22 mouse cellular contexts compared by ENCODE assay signal in the genomic region with DNA sequence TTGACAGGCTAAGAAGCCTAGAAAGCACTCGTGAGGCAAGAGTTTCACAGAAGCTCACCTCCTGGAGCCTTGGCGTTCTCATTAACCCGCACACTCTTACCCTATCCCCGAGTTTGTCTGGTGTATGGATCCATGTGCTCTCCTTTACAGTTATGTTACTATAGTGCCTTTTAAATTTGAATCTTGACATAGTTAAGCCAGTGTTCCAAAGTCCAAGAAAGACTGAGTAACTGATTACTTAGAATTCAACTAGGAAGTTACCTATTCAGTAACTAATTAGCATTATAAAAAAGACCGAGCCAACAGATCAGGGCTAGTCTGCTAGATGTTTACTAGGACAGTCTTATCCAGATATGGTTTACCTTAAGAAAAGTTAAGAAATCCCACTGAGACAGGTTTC.
DNase-seq lines count a peak whose midpoint lies in the region; ATAC-seq lines count a peak whose summit lies in the region.
"Had no signal": no experiment of that assay in that cellular context is flagged by ENCODE, and none has a peak within 500 bp of the region (broad histone marks: within the 10 kb centered on the region; RNA-seq: fewer than 3 reads in every experiment).

No protein-coding gene starts in this region.

- ATAC-seq in intestine, embryonic 15.5 days = peak; percentile 84
- no peak for ATAC-seq in midbrain, embryonic 13.5 days
- ATAC-seq: forebrain, embryonic 16.5 days; hindbrain, postnatal 0 days had no signal

- no peaks in the 10 kb centered on the region for H3K36me3 ChIP-seq in intestine, embryonic 15.5 days
- H3K36me3 ChIP-seq in midbrain, embryonic 13.5 days = no peaks in the 10 kb centered on the region
- H3K36me3 ChIP-seq: embryonic facial prominence, embryonic 10.5 days; heart, embryonic 13.5 days; limb, embryonic 15.5 days; lung, embryonic 15.5 days had no signal

- no peak overlapping the region for H3K9ac ChIP-seq in intestine, embryonic 15.5 days
- no peak overlapping the region for H3K9ac ChIP-seq in midbrain, embryonic 13.5 days (replicated peaks)
- H3K9ac ChIP-seq: heart, embryonic 13.5 days; limb, embryonic 15.5 days; liver, embryonic 14.5 days; lung, embryonic 15.5 days had no signal

- no peaks in the 10 kb centered on the region for H3K4me1 ChIP-seq in intestine, embryonic 15.5 days (replicated peaks)
- H3K4me1 ChIP-seq in midbrain, embryonic 13.5 days (replicated peaks) = no peaks in the 10 kb centered on the region
- H3K4me1 ChIP-seq: embryonic facial prominence, embryonic 10.5 days; heart, embryonic 13.5 days; limb, embryonic 15.5 days; lung, embryonic 15.5 days had no signal

- H3K4me2 ChIP-seq in intestine, embryonic 15.5 days (replicated peaks) = no peak overlapping the region
- H3K4me2 ChIP-seq in midbrain, embryonic 13.5 days (replicated peaks) = no peak overlapping the region
- H3K4me2 ChIP-seq: heart, embryonic 13.5 days; lung, embryonic 15.5 days had no signal

- H3K27me3 ChIP-seq in intestine, embryonic 15.5 days (replicated peaks) = no peaks in the 10 kb centered on the region
- H3K27me3 ChIP-seq in midbrain, embryonic 13.5 days = no peaks in the 10 kb centered on the region
- H3K27me3 ChIP-seq: heart, embryonic 13.5 days; limb, embryonic 15.5 days; lung, embryonic 15.5 days had no signal

- no peak overlapping the region for H3K27ac ChIP-seq in intestine, embryonic 15.5 days
- H3K27ac ChIP-seq in midbrain, embryonic 13.5 days = no peak overlapping the region
- H3K27ac ChIP-seq: embryonic facial prominence, embryonic 10.5 days; heart, adult 2 months; heart, embryonic 13.5 days; hindbrain, postnatal 0 days; limb, embryonic 15.5 days; liver, embryonic 14.5 days; lung, embryonic 15.5 days had no signal

- WGBS in intestine, embryonic 15.5 days = 57% methylated on average over 5 of the region's 5 CpGs
- WGBS in midbrain, embryonic 13.5 days = 78% methylated on average over 5 of the region's 5 CpGs

- peak; percentile 71 for DNase-seq in ES-CJ7 (ENCODE audit: low read depth, low spot score)
- DNase-seq in kidney, adult 9 months = peak; percentile 84
- DNase-seq in kidney, postnatal 25 days = peak; percentile 6 to 31
- DNase-seq in spleen, postnatal 36 days (ENCODE audit: low spot score in 2 of 2) = no peak
- DNase-seq in adrenal gland, postnatal 36 days = no peak
- DNase-seq in urinary bladder, adult 18-20 months (ENCODE audit: low spot score in 2 of 2) = no peak
- DNase-seq: cerebellum, adult 11 months; cerebellum, adult 9-11 months; gastrocnemius, postnatal 25 days; heart, adult 2 months; heart, postnatal 14 days; left cerebral cortex, postnatal 4 days; lung, postnatal 4 days had no signal

- no peaks in the 10 kb centered on the region for H3K9me3 ChIP-seq in intestine, embryonic 15.5 days
- H3K9me3 ChIP-seq in midbrain, embryonic 13.5 days = no peaks in the 10 kb centered on the region
- H3K9me3 ChIP-seq: embryonic facial prominence, embryonic 10.5 days; heart, embryonic 13.5 days; limb, embryonic 15.5 days; lung, embryonic 15.5 days had no signal

- no peak overlapping the region for H3K4me3 ChIP-seq in intestine, embryonic 15.5 days (replicated peaks)
- H3K4me3 ChIP-seq in midbrain, embryonic 13.5 days (replicated peaks) = no peak overlapping the region
- H3K4me3 ChIP-seq: embryonic facial prominence, embryonic 10.5 days; heart, adult 2 months; heart, embryonic 13.5 days; limb, embryonic 15.5 days; lung, embryonic 15.5 days had no signal

Comparison
In these comparisons a context has a peak if more than half of its experiments do, and no peak if none do; other contexts are left out.
1. DNase-seq: peak in ES-CJ7 (single experiment), kidney, adult 9 months (single experiment) and kidney, postnatal 25 days (2 of 2); none in spleen, postnatal 36 days (0 of 2), adrenal gland, postnatal 36 days (0 of 2) and urinary bladder, adult 18-20 months (0 of 2).